Mouse (Mus musculus) frontal cortex, adult (tissue): ENCODE data around the gene Cbln4.
A peak's percentile ranks its signal among the peaks of the same experiment; 100 is the strongest.

ENCODE experiments used
- ATAC-seq: cut with Nextera tagmentation; 2 replicates; pipeline ENCODE4 v1.9.2; 2017; ENCODE audit warnings: mild to moderate bottlenecking, moderate library complexity, mixed read lengths; ENCODE audit not compliant: low TSS enrichment

The Cbln4 gene

DNA sequence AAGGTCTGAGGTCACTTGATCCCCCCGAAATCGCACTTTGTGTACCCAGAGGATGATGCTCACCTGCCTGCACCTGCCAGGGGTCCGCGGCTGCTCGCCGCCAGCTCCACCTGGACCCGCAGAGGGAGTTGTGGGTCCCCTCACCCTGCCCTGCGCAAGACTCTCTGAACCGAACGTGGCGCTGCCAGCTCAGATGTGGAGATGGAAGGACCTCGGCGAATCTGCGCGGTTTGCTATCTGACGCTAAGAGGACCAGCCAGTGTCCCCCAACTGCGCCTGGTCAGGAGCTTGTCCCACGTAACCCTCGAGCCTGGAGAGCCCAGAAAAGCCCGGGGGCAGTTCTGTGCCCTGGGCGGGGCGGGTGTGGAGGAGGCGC, at the start of gene Cbln4:
TSS of gene Cbln4 (minus strand) at position 232 of the 376 bp plus-strand sequence.
- peak; percentile 29; the same call in 1 of the 2 replicates for ATAC-seq

DNA sequence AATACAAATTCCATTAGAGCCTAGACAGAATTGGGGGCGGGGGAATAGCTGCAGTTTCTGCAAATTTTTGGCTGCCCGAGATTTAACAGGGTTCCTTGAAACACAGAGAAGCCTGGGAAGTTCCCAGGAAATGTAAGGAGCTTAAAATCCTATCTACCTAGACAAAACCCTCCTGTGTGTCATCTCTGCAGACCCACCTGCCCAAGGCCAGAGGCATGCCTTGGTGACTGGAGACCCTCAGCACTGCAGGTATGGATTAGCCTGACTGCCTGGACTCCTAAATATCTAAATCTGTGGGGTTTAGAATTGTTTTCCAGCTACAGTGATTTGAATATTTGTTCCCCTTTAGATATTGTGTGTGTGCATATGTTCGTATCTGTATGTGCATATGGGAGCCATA, 35.3 kb upstream of the Cbln4 start:
- ATAC-seq, result no peak

DNA sequence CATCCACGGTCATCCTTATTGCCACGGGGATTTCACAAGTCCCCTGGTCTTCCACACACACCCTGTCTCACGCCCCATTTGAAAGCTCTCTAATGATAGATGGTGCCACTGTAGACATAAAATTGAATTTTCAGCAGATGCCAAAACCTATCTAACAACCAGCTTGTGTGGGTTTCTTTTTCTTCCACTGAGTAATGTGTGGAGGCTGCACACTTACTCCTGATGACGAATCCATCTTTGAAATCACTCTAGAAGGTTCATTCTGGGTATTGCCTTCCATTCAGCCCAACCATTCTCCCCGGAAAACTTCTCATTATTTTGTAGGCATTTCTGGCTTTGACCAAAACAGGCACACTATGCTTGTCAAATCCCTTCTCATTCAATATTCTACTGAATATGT, 33.0 kb upstream of the Cbln4 start:
- ATAC-seq, result peak; percentile 78

DNA sequence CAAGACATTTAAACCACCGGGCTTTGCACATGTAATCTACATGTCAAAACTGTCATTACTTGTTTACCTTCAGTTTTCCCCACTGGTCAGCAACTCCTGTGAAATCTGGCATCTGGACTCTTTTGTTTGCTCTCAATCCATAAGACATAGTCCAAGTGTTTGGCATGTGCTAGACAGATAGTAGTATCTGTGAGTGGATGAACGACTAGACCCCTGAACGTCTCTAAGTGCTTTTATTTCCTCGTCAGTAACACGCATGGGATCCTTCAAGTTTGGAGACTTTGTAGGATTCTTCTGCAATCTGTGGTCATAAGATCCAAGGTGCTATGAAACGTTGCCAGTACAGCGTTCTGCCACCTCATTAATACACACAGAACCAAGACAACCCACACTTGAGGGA, 19.6 kb upstream of the Cbln4 start:
- no peak for ATAC-seq

DNA sequence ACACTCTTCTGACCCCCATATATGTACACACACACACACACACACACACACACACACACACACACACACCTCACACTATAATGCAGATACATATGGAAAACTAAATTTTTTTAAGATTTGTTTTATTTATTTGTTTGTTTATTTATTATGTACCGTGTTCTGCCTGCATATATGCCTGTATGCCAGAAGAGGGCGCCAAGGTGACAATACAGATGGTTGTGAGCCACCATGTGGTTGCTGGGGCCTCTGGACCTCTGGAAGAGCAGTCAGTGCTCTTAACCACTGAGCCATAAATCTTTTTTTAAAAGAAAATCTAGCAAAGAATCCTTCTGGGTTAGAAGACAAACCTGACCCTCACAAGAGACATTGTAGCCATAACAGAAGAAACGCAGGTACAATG, 16.5 kb upstream of the Cbln4 start:
- no peak for ATAC-seq

DNA sequence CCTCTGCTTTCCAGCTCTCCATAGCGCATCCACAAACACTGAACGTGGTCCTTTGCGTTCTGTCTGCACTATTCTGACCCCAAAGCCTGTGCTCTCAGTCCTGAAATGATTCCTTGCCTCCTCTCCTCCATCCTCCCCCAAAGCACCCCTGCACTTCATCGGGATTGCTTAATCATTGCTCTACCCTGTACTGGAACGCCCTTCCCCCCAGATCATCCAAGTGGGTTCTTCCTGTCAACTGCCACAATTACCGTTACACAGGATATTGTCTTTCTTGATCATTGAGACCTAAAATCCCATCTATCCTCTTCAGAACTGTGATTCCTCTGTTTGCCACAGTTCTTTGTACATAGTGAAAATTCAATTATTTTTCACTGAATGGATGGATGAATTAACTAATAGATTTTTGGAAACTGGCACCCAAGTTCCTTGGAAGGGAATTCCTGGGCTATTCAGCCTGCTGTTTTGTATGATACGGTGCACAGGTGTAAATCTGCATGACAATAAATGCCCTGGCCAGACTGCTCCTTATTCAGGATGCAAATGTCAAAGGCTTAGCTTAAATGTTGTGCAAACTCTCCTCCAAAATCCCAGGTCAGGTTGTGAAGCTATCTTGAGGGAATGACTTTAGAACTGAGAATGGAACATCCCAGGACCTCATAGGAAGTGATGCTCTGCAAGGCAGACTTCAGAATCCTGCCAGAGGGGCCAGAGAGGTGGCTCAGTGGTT, 15.8 kb upstream of the Cbln4 start:
- no peak for ATAC-seq

DNA sequence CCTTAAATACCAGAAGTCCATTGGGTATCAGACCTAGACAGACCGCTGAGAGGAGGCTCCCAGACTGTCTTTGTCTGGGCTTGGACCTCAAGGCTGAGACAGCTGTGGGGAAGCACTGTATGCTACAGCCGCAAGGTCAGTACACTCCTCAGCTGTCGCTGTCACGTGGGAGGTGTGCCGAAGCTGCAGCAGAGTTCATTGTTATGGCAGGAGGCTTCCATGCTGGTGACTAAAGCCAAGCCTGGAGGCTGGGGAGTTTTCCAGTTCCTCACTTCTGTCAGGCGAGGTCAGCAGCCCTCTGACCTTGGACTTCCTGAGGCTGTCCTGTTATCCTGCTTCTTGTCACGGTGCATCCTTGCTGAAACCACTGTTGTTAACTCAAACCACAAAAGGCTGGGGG, 2.7 kb upstream of the Cbln4 start:
- no peak for ATAC-seq

DNA sequence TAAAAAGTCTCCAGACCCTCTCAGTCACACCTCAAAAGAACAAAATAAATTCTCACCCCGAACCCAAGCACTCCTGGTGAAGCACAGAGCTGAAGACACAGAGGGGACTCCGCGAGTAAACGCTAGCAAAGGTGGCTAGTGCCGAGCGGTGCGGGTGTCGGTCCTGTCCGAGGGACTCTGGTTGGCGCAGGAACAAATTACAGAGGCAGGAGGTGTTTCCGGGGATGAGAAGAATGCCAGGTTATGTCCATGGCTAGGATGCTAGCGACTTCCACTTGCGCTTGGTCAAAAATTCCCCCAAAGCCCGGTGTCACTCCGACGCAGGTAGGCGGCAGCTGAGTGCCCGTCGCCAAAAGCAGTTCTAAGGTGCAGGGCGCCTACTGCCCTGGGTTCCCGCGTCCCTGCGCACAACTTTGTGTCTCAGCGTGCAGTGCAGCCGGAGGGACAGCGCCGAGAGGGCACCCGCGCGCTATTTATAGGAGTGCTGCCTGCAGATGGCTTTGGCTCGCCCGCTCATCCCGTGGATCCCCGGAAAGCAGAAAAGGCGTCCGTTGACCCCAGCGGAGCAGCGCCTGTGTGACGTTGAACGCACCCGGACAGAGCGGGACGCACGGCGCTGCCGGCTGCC, 545 bp downstream of the Cbln4 start:
- ATAC-seq, result peak; percentile 41; the same call in 1 of the 2 replicates

DNA sequence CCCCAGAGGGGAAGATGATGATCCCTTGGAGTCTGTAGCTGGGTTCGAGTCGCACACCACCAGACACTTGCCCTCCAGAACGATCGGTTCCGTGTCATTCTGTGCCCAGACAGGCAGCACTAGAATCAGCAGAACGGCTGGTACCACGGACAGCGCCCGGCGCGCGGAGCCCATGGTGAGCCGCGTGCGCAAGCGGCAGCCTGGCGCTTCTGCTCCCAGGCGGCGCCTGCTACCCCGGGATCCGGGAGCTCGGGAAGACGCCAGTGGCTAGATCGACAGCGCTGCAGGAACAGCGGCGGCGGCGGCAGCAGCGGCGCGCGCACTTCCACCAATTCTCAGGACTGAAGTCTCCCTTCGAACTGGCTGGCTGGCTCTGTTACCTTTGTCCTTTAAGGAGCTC, 1.1 kb downstream of the Cbln4 start:
- ATAC-seq, result peak; percentile 87

DNA sequence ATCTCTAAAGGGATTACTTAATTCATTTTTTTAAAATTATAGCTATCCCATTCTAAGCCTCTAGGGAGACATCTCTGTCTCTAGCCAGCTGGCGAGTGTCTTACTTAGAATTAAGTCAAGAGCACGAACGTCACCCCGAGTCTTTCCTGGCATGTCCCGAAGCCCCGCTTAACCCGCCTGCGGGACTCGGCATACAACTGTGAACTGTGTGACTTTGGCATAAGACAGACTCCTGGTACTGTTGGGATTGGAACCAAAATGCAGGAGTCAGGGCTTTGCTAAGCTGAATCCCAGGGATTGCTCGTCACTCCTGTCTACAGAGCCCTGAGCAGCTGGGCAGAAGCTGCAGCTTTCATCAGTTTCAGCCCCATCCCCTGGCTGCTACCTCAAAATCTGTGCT, 2.4 kb downstream of the Cbln4 start:
- ATAC-seq, result peak; percentile 44

DNA sequence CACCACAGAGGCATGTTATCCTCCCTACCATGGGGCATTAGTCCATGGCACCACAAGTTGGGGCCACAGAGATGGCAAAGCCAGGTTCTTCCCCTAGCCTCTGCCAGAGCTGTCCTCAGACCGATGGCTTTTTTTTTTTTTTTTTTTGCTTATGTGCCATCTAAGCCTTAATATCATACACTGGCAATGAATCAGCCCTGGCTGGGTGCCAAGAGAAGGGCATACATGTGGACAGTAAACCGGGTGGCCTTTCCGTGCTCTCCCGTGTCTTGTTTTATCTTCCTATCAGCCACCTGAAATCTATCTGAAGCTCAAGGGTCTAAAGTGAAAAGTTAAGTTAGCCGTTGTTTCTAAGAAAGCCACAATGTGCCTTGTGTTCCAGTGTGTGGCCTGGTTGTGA, 3.7 kb downstream of the Cbln4 start:
- no peak for ATAC-seq

DNA sequence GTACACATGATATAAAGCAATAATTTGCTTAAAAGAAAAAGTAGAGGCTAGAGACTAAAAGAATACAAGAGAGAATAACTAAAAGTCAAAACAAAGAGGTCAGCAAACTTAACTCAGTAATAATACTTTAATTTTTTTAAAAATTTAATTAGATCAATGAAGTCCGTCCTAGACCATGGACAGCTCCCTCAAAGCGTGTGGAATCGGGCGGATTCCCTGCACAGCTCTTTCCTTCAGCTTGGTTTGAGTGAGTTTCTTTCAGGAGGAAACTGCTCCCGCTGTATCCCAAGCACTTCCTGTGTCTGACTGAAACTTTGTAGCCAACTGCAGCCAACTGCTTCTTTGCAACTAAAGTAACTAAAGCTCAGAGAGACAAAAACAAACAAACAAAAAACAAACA, 9.0 kb downstream of the Cbln4 start:
- ATAC-seq, result no peak

DNA sequence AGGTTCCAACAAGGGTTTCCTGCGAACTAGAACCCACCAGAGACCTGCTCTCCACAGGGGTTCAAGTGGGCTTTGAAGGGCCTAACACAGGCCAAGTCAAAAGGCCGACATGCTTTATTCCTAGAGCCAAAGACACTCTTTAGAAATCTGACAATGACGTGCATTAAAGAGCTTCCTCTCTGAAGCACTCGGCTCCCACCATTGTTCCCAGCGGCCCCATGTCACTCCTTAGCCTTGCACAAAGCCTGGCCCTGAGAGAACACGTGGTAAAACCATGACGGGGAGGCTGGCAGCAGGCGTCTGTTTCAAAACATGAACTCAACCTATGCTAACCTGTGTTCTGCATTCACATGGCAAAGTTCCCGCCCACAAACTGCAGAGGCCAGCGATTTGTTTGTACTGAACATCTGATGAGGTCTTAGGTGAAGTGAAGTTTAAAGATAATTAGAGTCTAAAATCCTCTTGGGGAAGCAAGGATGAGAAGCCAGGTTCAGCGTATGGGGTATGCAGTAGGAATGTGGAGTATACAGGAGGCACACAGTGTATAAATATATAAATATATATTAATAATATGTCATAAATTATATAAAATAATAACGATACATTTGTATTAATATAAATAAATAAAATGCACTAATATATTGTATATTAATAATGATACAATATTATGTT, 17.7 kb downstream of the Cbln4 start:
- no peak for ATAC-seq

DNA sequence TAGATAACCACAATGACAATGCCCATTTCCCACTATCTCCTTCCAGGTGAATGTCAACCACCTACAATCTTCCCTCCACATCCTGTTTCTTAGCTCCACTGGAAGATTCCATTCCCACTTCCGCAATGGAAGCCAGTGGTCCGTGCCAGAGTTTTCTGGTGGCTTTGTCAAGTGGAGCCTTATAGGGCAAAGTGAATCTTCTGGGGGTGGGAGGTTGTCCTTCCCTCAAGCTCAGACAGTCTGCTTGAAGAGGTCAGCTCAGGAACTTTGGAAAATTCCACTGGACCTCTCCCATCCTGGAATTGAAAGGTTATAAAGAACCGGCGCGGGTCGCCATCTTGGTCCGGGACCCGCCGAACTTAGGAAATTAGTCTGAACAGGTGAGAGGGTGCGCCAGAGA, 36.5 kb downstream of the Cbln4 start:
- no peak for ATAC-seq

DNA sequence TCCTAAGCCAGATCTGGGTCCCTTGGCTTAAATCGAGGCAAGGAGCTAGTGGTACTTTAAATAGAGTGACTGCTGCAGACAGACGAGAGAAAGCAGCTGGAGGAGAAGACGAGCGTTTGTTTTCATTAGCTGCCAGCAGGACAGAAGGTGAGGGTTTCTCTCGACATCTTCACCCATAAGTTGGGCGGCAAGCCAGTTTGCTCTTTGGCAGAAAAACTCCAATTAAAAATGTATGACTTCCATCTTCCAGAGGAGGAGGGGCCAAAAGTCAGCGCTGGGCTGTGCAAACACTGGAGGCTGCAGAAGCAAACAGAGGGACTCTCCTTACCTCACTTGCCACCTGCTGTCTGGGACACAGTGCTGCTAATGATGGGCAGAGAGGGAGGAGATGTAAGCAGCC, 37.3 kb downstream of the Cbln4 start:
- ATAC-seq, result no peak

DNA sequence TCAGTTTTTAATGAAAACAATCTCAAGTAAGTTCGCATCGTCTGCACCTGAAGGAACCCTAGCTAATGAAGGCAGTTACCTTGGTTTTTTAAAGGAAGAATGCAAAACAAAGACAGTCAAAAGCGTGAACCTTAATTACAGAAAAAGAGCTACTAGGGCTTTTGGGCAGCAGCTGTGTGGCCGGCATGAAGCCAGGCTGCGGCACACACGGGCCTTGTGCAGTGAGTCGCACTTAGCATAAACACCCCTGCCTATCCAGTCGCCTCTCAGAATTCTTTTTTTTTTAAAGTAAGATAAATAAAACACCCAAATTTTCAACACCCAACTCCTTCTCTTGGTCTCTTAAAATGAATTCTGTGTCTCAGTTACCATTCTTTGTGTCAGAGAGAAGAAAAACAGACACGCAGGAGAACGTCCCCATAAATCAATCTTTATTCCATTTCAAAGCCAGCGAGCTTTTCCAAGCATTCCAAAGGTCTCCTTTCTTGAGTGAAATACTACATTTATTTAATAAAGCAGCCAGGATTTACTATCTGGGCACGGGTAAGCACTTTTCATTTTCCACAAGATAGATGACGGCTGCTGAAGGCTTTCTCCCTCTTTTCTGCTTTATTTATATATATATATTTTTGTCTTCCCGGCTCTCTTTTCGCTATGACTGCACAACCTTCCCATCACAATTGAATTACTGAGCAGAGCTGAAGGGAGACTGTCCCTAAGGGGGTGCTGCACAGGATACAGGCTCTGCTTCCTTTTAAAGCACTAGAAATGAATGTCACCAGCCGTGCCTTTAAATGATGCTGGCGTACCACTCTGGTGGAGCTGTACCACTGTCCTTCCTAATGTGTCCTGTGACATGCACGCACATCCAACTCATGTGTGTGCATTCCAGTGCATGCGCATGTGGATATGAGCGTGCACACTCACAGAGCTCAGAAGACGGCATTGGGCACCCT, 39.0 kb downstream of the Cbln4 start:
- ATAC-seq, result no peak

DNA sequence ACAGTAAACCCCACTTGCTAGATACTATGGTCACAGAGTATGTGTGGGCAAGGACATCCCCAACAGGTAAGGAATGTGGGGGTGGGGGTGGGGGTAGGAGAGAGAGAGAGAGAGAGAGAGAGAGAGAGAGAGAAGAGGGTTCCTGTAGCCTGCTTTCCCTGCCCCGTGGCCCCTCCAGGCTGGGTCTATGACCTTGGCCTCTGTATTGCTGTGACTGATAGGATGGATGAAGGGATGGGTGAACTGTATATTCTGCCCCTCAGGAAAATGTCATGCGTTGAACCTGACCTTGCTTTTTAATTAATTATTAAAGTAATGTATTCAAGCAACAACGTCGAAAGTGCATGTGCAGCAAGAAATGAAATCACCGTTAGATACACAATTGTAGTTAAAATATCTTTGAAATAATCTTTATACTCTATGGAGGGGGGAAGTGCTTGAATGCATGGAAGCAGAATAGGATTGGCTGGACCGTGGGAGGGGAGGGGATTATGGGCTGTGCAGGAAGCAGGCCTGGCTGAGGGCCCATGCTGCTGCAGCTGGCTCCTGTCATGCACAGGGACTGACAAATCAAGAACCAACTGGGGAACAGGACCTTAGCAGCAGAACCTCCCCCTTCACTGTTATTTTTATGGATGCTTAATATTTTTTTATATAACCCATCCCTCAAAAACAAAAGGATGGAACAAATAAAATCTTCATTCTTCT, 46.1 kb downstream of the Cbln4 start:
- no peak for ATAC-seq

DNA sequence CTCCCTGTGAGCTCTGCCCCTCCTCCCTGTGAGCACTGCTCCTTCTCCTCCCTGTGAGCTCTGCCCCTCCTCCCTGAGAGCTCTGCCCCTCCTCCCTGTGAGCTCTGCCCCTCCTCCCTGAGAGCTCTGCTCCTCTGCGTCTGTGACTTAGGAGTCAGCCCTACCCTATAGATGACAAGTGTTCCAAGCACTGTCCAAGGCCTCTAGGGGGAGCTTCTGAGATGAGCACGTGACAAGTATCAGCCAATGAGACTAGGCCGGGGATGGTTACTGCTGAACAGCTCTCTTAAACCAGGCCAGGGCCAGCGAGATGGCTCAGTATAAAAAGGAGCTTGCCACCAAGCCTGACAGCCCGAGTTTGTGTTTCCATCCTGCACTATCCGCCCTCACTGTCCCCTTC, 48.4 kb downstream of the Cbln4 start:
- no peak for ATAC-seq

DNA sequence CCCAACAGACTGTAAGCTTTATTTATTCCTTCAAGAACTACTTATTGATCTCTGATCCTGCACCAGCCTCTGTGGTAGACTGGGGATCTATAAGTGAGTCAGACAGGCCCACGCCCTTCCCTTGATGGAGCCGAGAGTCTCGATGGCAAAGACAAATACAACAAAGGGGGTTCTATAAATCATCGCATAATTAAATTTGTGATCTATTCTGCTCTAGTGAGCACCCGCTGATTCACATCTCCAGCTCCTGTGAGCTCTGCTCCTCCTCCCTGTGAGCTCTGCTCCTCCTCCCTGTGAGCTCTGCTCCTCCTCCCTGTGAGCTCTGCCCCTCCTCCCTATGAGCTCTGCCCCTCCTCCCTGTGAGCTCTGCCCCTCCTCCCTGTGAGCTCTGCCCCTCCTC, 49.0 kb downstream of the Cbln4 start:
- no peak for ATAC-seq

DNA sequence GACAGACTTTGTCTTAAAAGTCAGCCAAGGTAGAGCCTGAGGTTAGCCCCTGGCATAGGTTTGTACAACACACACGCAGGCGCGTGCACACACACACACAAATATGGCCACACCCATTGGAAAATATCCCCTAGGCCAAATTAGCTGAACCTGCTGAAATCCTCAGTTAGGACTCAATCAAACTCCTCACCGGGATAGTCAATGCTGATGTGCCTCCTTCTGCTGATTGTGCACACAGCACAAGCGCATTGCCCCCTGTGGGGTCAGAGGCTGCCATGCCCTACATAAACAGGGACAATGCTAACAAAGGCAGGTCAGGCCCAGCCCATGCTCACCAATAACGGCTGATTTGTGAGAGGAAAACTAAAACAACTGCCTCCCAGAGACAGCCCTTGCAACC, 56.6 kb downstream of the Cbln4 start:
- no peak for ATAC-seq
